Mouse (Mus musculus) kidney, adult 8-10 months (tissue): ENCODE results near the gene Mfsd6.

ENCODE experiments used
- DNase-seq, 2 experiments: peaks; one replicate each; pipeline ENCODE4 v3.0.0; 2022

Mfsd6 gene

DNA sequence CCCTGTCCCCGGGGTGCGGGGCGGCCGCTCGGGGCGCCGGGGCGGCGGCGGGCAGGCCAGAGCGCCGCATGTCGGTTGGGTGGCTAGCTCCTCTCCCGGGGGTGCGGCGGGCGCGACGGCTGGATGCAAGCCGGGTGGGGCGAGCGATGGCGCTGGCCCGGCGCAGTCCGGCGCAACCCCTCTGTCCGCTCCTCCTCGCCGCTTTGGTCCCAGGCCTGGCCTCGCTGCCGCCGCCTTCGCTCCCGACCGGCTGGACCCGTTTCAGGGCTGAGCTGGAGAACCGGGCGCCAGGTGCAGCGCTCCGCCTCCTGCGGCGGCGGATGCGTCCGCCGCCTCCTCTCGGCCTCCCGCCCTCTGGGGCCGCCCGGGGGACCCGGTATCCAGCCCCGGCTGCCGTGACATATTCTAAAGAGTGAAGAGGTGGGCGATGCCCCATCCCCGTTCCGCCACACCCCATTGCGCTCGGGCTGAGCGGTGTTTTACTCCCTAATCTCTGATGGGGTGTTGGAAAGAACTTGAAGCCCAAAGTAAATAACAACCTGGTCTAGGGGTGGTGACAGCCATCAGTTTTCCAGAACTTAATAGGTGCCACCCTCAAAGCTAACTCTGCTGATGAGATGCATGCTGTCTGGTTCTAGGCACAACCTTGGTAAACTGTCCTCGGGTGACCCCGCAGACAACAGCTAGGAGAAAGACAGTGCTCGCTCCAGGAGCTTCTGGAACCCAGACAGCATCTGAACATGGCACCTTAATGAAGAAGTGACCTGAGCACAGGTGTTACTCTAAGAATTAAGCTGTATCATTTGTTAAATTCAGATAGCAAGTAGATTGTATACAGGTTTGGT is at the start of gene Mfsd6:
Mfsd6 (minus strand) TSS at position 407 of the 845 bp plus-strand sequence.
- peak; percentile 37 to 53 for DNase-seq

DNA sequence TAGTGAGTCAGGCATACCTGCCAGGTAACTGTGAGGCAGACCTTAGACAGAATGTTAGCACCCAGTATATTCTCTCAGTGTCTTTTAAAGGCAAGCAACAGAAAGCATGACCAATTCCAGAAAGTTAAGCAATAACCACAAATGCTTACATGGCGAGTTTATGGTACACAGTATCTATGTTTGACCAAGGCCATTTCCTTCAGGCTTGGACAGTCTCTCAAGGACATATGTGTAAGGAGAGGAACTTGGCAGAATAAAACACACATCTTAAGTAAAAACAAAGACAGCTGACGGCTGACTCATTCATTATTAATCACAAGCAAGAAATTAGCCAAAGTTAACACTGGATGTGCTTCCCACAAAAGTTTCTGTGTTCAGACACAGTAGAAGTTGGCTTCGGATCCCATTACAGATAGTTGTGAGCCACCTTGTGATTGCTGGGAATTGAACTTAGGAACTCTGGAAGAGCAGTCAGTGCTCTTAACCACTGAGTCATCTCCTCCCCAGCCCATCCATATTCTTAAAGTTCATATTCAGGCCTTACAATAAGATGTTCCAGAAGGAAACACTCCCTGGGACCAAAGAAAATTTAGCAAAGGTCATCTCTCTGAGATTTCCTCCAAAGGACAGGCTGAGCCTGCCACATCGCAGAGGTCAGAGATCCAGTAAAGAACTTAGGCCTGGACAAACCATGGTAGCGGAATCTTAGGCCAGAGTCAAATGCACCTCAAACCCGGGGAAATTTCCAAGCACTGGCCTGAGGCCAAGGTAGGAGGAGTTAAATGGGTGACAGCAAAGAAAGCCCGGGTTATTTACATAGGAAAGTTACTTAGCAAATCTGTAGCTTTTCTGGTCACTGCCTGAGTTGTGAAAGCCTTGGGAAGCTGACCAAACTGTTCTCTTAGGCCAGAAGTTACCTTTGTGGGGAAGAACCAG is 38.2 kb upstream of the Mfsd6 start:
- peak; percentile 12 to 21 for DNase-seq

GRCm38 (mm10) chr1:52763894-52764809 is 36.9 kb upstream of the Mfsd6 start:
- DNase-seq = no peak

- DNase-seq = no peak
These were observed 30.9 kb upstream of the Mfsd6 start for GRCm38 (mm10) chr1:52758174-52758573.

- no peak for DNase-seq
These were observed 27.1 kb upstream of the Mfsd6 start for GRCm38 (mm10) chr1:52754331-52754730.

DNA sequence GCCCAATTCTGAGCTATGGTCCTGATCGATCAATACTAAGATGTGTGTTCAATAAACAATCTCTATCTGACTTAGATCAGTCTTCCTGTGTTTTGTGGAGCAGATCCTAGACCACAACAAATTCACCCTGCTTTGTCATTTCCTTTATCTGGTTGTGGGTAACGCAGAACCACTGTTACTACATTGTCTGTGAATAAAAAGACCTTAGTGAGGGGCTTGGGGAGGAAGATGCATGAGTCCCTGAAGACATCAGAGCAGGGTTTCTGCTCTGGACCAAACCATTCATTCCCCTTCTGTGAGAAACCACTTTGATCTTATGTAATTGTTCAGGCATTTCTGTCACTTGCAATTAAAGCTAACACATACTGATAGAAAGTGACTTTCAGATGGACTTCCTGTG is 26.6 kb upstream of the Mfsd6 start:
- DNase-seq = no peak

DNA sequence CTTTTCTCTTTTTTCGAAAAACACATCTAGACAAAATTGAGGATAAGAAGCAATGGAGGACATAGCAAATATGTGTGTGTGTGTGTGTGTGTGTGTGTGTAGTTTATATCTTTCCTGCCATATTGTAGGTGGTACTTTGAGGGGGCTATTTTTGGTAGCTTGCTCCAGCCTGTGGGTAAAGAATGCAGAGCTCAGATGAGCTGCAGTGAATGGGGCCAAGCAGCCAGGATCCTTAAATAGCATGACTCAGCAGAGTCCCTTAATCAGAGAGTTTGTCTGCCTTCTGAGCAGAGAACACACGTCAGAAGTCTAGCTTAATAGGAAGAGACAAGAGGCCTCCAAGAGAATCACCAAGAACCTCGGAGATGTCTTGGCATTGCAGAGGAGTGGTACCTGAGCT is 25.4 kb upstream of the Mfsd6 start:
- DNase-seq = no peak

DNA sequence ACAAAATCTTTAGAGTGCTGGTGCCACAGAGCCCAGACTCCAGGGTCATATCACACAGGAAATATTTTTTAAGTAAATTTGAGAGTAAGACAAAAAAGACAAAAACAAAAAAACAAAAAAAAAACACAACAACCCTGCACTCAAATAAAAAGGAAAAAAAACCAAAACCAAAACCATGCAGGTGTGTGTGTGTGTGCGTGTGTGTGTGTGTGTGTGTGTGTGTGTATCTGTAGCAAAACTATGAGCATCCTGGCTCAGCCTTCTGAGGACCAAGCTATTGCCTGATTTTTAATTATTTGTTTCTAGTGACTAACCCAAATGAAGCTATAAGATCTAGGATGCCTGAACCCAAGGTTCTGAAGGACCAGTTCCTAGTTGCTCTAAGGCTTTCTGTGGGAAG is 24.4 kb upstream of the Mfsd6 start:
- no peak for DNase-seq

DNA sequence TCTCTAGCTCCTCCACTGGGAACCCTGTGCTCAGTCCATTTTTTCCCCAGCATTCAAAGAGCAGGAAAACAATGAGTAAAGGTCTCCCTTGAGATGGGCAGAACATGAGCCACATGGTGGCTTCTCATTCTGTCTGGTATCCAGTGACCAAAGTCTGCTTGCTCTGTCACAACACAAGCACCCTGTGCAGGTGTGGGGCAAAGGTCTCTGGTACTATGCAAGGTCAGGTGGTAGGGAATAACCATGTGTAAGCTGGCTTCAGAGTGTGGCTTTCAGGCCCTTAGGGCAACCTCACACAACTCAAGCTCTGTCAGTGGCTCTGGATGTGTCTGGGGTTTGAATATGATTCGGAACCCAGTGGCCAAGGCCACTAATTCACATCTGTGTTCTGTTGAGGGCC is 22.7 kb upstream of the Mfsd6 start:
- DNase-seq = peak in 1 of 2 experiments; percentile 15

GRCm38 (mm10) chr1:52748260-52748659 is 21.0 kb upstream of the Mfsd6 start:
- DNase-seq = peak in 1 of 2 experiments; percentile 63

GRCm38 (mm10) chr1:52742567-52742966 is 15.3 kb upstream of the Mfsd6 start:
- no peak for DNase-seq

DNA sequence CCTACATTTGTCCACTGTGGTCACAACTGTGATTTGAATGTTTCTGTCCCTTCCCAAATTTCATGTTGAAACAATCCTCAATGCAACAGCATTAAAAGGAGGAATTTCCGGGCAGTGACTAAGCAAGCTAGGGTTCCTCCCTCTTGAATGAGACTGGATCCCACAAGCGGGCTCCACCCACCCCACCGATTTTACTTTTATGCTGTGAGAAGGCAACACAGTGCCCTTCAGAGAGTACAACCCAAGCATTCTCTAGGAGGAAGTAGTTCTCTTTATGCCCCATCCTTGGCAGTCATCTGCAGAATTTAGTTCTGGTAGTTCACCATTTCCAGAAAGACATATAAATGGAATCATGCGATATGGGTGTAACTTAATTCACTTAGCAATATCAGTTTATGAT is 6.9 kb upstream of the Mfsd6 start:
- no peak for DNase-seq

DNA sequence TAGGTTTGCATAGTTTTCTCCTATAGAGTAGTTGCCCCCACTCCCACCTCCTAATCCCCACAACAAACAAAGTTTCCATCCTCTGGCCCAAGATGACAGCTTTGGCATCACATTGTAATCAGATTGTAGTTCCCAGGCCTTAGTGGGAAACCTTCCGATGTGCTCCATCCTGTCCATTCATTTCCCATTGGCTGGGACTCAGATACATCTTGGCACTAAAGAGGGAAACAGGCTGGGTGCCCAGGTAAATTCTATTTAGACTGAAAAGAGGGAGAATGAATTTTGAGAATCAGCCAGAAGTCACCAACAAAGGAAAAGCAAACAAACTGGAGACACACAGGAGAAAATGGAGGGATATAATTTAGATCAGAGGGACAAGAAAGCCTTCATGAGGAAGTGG is 3.0 kb upstream of the Mfsd6 start:
- no peak for DNase-seq

- no peak for DNase-seq
These were observed 1.7 kb upstream of the Mfsd6 start for GRCm38 (mm10) chr1:52728857-52729489.

DNA sequence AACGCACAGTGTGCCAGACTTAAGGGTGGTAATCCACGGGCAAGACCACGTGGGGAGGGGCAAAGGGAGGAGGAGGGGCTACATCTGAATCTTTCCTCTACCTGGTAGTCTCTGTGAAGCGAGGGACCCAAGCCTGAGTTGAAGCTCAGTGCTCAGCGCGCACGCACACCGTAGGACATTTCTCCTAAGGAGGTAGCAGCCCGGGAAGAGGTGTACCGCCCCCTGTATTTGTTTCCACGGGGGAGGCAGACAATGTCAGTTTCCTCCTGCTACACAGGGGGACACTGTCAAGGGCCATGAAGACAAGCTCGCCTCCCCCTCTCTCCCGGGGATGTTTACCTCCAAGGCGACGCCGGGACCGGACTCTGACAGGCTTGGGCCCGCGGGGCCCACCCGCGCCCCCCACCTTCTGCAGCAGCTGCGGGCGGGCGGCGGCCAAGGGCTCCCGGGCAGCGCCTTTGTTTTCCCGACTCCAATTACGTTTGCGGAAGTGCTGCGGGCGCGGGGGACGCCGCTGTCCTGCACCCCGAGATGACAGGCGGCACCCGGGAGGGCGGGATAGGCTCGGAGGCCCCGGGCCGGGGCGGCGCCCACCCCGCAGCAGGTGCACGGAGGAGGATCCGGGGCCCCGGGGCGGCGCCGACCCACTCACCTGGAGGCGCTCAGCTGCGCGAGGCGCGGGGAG is 749 bp downstream of the Mfsd6 start:
- DNase-seq = peak; percentile 16 to 27

GRCm38 (mm10) chr1:52722586-52722985 is 4.7 kb downstream of the Mfsd6 start:
- DNase-seq = no peak

DNA sequence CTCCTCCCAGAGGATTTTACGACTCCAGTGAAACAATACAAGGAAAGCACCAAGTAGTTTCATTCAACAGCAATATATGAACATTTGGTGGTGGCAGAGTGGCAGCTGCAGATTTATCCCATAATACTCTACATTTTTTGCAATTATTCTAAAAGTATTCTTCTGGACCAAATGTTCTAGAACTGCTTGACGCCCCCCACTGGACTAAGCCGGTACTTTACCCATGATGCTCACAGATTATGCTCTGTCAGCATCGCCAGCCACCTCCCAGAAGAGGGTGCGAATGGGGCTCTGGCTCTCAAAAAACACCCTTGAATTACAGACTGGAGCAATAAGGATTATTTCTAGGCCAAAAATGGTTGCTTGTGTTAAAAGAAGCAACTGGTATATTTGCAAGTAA is 8.2 kb downstream of the Mfsd6 start:
- no peak for DNase-seq

- DNase-seq = no peak
These were observed 9.1 kb downstream of the Mfsd6 start for GRCm38 (mm10) chr1:52718068-52718748.

DNA sequence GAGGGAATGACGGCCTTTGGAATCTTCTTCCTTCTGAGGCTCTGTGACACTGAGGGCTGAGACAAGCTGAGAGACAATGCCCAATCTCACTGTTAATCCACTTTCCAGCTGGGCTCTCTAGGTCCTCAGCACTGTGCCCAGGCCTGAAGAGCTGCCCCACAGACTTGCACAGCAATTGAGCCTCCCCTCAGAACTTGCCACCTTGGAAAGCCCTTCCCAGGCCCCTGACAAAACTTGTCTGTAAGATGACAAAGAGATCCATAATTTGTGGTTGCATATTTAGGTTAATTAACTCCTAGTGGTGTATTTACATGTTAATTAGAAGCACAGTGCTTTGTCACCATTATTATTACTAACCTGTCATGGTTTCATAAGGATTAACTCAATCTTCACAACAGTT is 12.8 kb downstream of the Mfsd6 start:
- DNase-seq = no peak

DNA sequence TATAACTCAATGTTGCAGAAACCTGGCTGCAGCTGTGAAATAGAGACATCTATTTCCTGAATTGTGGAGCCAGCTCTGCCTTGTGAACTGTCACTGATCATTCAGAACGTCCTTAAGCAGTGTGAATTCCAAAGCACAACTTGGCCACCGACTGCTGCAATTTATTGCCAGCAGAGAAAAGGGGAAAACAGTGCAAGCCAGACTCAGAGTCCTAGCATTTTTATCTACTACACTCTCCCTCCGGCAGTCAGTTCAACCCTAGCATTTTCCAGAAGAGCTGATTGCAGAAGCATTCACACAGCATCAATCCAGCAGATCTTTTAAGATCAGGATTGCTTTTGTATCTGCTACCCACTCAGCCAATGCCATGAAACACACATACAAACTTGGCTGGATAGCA is 13.2 kb downstream of the Mfsd6 start:
- no peak for DNase-seq

- no peak for DNase-seq
These were observed 18.5 kb downstream of the Mfsd6 start for GRCm38 (mm10) chr1:52708745-52709144.
